Mouse (Mus musculus) brain, embryonic 14.5 days (tissue): ENCODE data around the gene Pde10a.

Source experiments
- CTCF ChIP-seq: fragments of 200-500 bp; IDR thresholded peaks from 2 replicates; pipeline ENCODE4 v1.5.1; 2012; ENCODE audit warnings: inconsistent platforms, mild to moderate bottlenecking, moderate library complexity, borderline replicate concordance; ENCODE audit not compliant: insufficient read depth, insufficient read length; ENCODE audit errors: extremely low read depth
- POLR2A ChIP-seq: fragments of 200-500 bp; IDR thresholded peaks from 2 replicates; pipeline ENCODE4 v1.6.1; 2012; ENCODE audit warnings: mild to moderate bottlenecking, inconsistent platforms, borderline replicate concordance; ENCODE audit not compliant: poor library complexity, insufficient read depth, insufficient read length, severe bottlenecking; ENCODE audit errors: extremely low read depth

- TF ChIP-seq CTCF, result peak; percentile 27; the same call in 1 of the 2 replicates
- peak; percentile 8; the same call in 1 of the 2 replicates for TF ChIP-seq POLR2A
Observed at GRCm38 (mm10) chr17:8505669-8506426, 19.3 kb upstream of the Pde10a start.
